Mouse (Mus musculus): ENCODE data around the gene Ssbp3. TPM values are rescaled to one million over a fixed set of nuclear protein-coding genes. Genes with fewer than 3 reads are reported as not detected.

The Ssbp3 gene
- polyA plus RNA-seq, 1 experiment = 36.4 TPM

GRCm38 (mm10) chr4:106975324-106975723 is 64.8 kb downstream of the Ssbp3 start:
- Histone ChIP-seq H3K4me3 (ENCODE audit: insufficient read depth, low read depth, low read length) (no peak overlapping the region), H3K27ac (replicated peaks; ENCODE audit: low read depth, low read length) (no peak overlapping the region), H3K4me1 (ENCODE audit: control insufficient read depth, insufficient read depth, insufficient read length, low read length) (peaks cover 19% of the 10 kb centered on the region)

GRCm38 (mm10) chr4:106975890-106976289 is 65.4 kb downstream of the Ssbp3 start:
- no peak overlapping the region for H3K27ac ChIP-seq (replicated peaks; ENCODE audit: low read depth, low read length)
- H3K4me1 ChIP-seq (ENCODE audit: control insufficient read depth, insufficient read depth, insufficient read length, low read length) = peaks cover 14% of the 10 kb centered on the region
- no peak overlapping the region for H3K4me3 ChIP-seq (ENCODE audit: insufficient read depth, low read depth, low read length)

- Histone ChIP-seq H3K27ac (replicated peaks; ENCODE audit: low read depth, low read length) (no peak overlapping the region), H3K4me1 (ENCODE audit: control insufficient read depth, insufficient read depth, insufficient read length, low read length) (peaks cover 13% of the 10 kb centered on the region), H3K4me3 (ENCODE audit: insufficient read depth, low read depth, low read length) (no peak overlapping the region)
Measured at GRCm38 (mm10) chr4:106976576-106976975, 66.1 kb downstream of the Ssbp3 start.

- H3K27ac ChIP-seq (replicated peaks; ENCODE audit: low read depth, low read length) = no peak overlapping the region
- H3K4me3 ChIP-seq (ENCODE audit: insufficient read depth, low read depth, low read length) = no peak overlapping the region
- peaks cover 13% of the 10 kb centered on the region for H3K4me1 ChIP-seq (ENCODE audit: control insufficient read depth, insufficient read depth, insufficient read length, low read length)
Measured at GRCm38 (mm10) chr4:106977218-106977651, 66.7 kb downstream of the Ssbp3 start.

- no peak overlapping the region for H3K4me3 ChIP-seq (ENCODE audit: insufficient read depth, low read depth, low read length)
- H3K27ac ChIP-seq (replicated peaks; ENCODE audit: low read depth, low read length) = peak overlapping the region; percentile 35
- H3K4me1 ChIP-seq (ENCODE audit: control insufficient read depth, insufficient read depth, insufficient read length, low read length) = peaks cover 9% of the 10 kb centered on the region
Measured at GRCm38 (mm10) chr4:106978376-106978775, 67.9 kb downstream of the Ssbp3 start.

GRCm38 (mm10) chr4:106980669-106981068 is 70.2 kb downstream of the Ssbp3 start:
- Histone ChIP-seq H3K27ac (replicated peaks; ENCODE audit: low read depth, low read length) (no peak overlapping the region), H3K4me1 (ENCODE audit: control insufficient read depth, insufficient read depth, insufficient read length, low read length) (peaks cover 5% of the 10 kb centered on the region; the same call in 1 of the 2 replicates), H3K4me3 (ENCODE audit: insufficient read depth, low read depth, low read length) (no peak overlapping the region)

GRCm38 (mm10) chr4:106981385-106982103 is 71.0 kb downstream of the Ssbp3 start:
- no peak overlapping the region for H3K4me3 ChIP-seq (ENCODE audit: insufficient read depth, low read depth, low read length)

GRCm38 (mm10) chr4:106982344-106983121 is 72.0 kb downstream of the Ssbp3 start:
- Histone ChIP-seq H3K4me3 (ENCODE audit: insufficient read depth, low read depth, low read length) (no peak overlapping the region), H3K4me1 (ENCODE audit: control insufficient read depth, insufficient read depth, insufficient read length, low read length) (peaks cover 8% of the 10 kb centered on the region), H3K27ac (replicated peaks; ENCODE audit: low read depth, low read length) (no peak overlapping the region)

More at GRCm38 (mm10) chr4:106981385-106982103, 71.0 kb downstream of the Ssbp3 start:
- peaks cover 5% of the 10 kb centered on the region; the same call in 1 of the 2 replicates for H3K4me1 ChIP-seq (ENCODE audit: control insufficient read depth, insufficient read depth, insufficient read length, low read length)
- no peak overlapping the region for H3K27ac ChIP-seq (replicated peaks; ENCODE audit: low read depth, low read length)

GRCm38 (mm10) chr4:106983908-106984515 is 73.5 kb downstream of the Ssbp3 start:
- Histone ChIP-seq H3K27ac (replicated peaks; ENCODE audit: low read depth, low read length) (no peak overlapping the region), H3K4me3 (ENCODE audit: insufficient read depth, low read depth, low read length) (no peak overlapping the region), H3K4me1 (ENCODE audit: control insufficient read depth, insufficient read depth, insufficient read length, low read length) (peaks cover 6% of the 10 kb centered on the region)

GRCm38 (mm10) chr4:106985289-106985688 is 74.8 kb downstream of the Ssbp3 start:
- peaks cover 6% of the 10 kb centered on the region for H3K4me1 ChIP-seq (ENCODE audit: control insufficient read depth, insufficient read depth, insufficient read length, low read length)
- H3K27ac ChIP-seq (replicated peaks; ENCODE audit: low read depth, low read length) = no peak overlapping the region
- no peak overlapping the region for H3K4me3 ChIP-seq (ENCODE audit: insufficient read depth, low read depth, low read length)

GRCm38 (mm10) chr4:106985899-106986832 is 75.7 kb downstream of the Ssbp3 start:
- H3K4me3 ChIP-seq (ENCODE audit: insufficient read depth, low read depth, low read length) = no peak overlapping the region
- H3K27ac ChIP-seq (replicated peaks; ENCODE audit: low read depth, low read length) = peak overlapping the region; percentile 52; the same call in 1 of the 2 replicates
- H3K4me1 ChIP-seq (ENCODE audit: control insufficient read depth, insufficient read depth, insufficient read length, low read length) = peaks cover 6% of the 10 kb centered on the region

GRCm38 (mm10) chr4:106987725-106988364 is 77.3 kb downstream of the Ssbp3 start:
- H3K27ac ChIP-seq (replicated peaks; ENCODE audit: low read depth, low read length) = peak overlapping the region; percentile 57
- peak overlapping the region; percentile 34 for H3K4me3 ChIP-seq (ENCODE audit: insufficient read depth, low read depth, low read length)

GRCm38 (mm10) chr4:106988886-106989225 is 78.4 kb downstream of the Ssbp3 start:
- no peak overlapping the region for H3K4me3 ChIP-seq (ENCODE audit: insufficient read depth, low read depth, low read length)
- H3K27ac ChIP-seq (replicated peaks; ENCODE audit: low read depth, low read length) = no peak overlapping the region
- peaks cover 4% of the 10 kb centered on the region; the same call in 1 of the 2 replicates for H3K4me1 ChIP-seq (ENCODE audit: control insufficient read depth, insufficient read depth, insufficient read length, low read length)

More at GRCm38 (mm10) chr4:106987725-106988364, 77.3 kb downstream of the Ssbp3 start:
- H3K4me1 ChIP-seq (ENCODE audit: control insufficient read depth, insufficient read depth, insufficient read length, low read length) = peaks cover 6% of the 10 kb centered on the region
